Comparison of ENCODE assay signal across 8 mouse cellular contexts in the genomic region with DNA sequence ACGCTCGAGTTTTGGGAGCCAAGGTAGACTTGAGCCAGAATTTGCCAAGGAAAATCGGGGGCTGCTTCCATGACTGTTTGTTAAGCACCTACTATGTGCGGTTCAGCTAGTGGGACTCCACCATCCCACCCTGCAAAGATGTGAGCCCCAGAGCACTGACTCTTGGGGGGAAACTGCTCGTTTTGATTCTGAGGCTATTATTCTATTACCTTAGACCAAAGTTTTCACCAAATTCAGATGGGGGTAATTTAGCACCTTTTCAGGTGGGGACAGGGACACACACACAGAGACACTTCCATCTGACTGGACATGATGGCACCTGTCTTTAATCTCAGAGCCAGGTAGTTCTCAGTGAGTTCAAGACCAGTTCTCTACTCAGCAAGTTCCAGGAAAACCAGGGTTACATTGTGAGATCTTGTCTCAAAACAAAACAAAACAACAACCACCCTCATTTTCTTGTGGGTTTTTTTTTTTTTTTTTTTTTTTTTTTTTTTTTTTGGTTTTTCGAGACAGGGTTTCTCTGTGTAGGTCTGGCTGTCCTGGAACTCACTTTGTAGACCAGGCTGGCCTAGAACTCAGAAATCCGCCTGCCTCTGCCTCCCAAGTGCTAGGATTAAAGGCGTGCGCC. TPM values are rescaled to one million over a fixed set of nuclear protein-coding genes. Genes with fewer than 3 reads are reported as not detected.
DNase-seq lines count a peak whose midpoint lies in the region; ATAC-seq and TF ChIP-seq lines count a peak whose summit lies in the region.

No protein-coding gene starts in this region.

- 45% methylated on average over 9 of the region's 9 CpGs for WGBS in lung, embryonic 14.5 days
- 54% methylated on average over 8 of the region's 9 CpGs for WGBS in embryonic facial prominence, embryonic 15.5 days
- WGBS in intestine, postnatal 0 days: 54% methylated on average over 8 of the region's 9 CpGs
- WGBS in neural tube, embryonic 13.5 days: 47% methylated on average over 8 of the region's 9 CpGs

- no peak overlapping the region; the same call in 1 of the 2 replicates for H3K9ac ChIP-seq in lung, embryonic 14.5 days
- no peak overlapping the region for H3K9ac ChIP-seq in embryonic facial prominence, embryonic 15.5 days
- no peak overlapping the region for H3K9ac ChIP-seq in intestine, postnatal 0 days (ENCODE audit: low read depth, low read length)
- H3K9ac ChIP-seq in neural tube, embryonic 13.5 days: peak overlapping the region; percentile 86

- no peaks in the 10 kb centered on the region for H3K36me3 ChIP-seq in lung, embryonic 14.5 days (ENCODE audit: insufficient read depth)
- H3K36me3 ChIP-seq in embryonic facial prominence, embryonic 15.5 days: no peaks in the 10 kb centered on the region
- H3K36me3 ChIP-seq in intestine, postnatal 0 days (ENCODE audit: control insufficient read depth, insufficient read depth): no peaks in the 10 kb centered on the region
- H3K36me3 ChIP-seq in neural tube, embryonic 13.5 days: no peaks in the 10 kb centered on the region

- no peak for TF ChIP-seq CTCF in lung, embryonic 14.5 days (IDR thresholded peaks at IDR 0.05; ENCODE audit: low read depth)
- TF ChIP-seq CTCF in intestine, postnatal 0 days (IDR thresholded peaks at IDR 0.05; ENCODE audit: low read depth): no peak

- H3K4me2 ChIP-seq in lung, embryonic 14.5 days: peak overlapping the region; percentile 96
- peak overlapping the region; percentile 97 for H3K4me2 ChIP-seq in embryonic facial prominence, embryonic 15.5 days (replicated peaks)
- peak overlapping the region; percentile 97 for H3K4me2 ChIP-seq in intestine, postnatal 0 days (replicated peaks; ENCODE audit: low read depth)
- peak overlapping the region; percentile 87 for H3K4me2 ChIP-seq in neural tube, embryonic 13.5 days

- H3K4me1 ChIP-seq in lung, embryonic 14.5 days (ENCODE audit: insufficient read depth): no peaks in the 10 kb centered on the region
- peaks cover 10% of the 10 kb centered on the region for H3K4me1 ChIP-seq in embryonic facial prominence, embryonic 15.5 days
- H3K4me1 ChIP-seq in intestine, postnatal 0 days (replicated peaks; ENCODE audit: control insufficient read depth, insufficient read depth, low read length): no peaks in the 10 kb centered on the region
- peaks cover 8% of the 10 kb centered on the region; the same call in 1 of the 2 replicates for H3K4me1 ChIP-seq in neural tube, embryonic 13.5 days (replicated peaks)

- no peak overlapping the region for H3K27ac ChIP-seq in lung, embryonic 14.5 days (ENCODE audit: low read depth)
- H3K27ac ChIP-seq in embryonic facial prominence, embryonic 15.5 days (replicated peaks): no peak overlapping the region
- no peak overlapping the region for H3K27ac ChIP-seq in intestine, postnatal 0 days (ENCODE audit: low read depth, low read length)
- peak overlapping the region; percentile 81 for H3K27ac ChIP-seq in neural tube, embryonic 13.5 days (replicated peaks)

- H3K27me3 ChIP-seq in lung, embryonic 14.5 days (ENCODE audit: insufficient read depth, low read length): peaks cover 45% of the 10 kb centered on the region
- H3K27me3 ChIP-seq in embryonic facial prominence, embryonic 15.5 days: peaks cover 42% of the 10 kb centered on the region
- H3K27me3 ChIP-seq in intestine, postnatal 0 days (replicated peaks; ENCODE audit: control insufficient read depth, insufficient read depth, low read length): peaks cover 36% of the 10 kb centered on the region; the same call in 1 of the 2 replicates
- H3K27me3 ChIP-seq in neural tube, embryonic 13.5 days: peaks cover 43% of the 10 kb centered on the region

- no peaks in the 10 kb centered on the region for H3K9me3 ChIP-seq in lung, embryonic 14.5 days (ENCODE audit: low read depth, low read length)
- H3K9me3 ChIP-seq in embryonic facial prominence, embryonic 15.5 days (replicated peaks): no peaks in the 10 kb centered on the region
- no peaks in the 10 kb centered on the region for H3K9me3 ChIP-seq in intestine, postnatal 0 days (ENCODE audit: control insufficient read depth)
- no peaks in the 10 kb centered on the region for H3K9me3 ChIP-seq in neural tube, embryonic 13.5 days

- H3K4me3 ChIP-seq in lung, embryonic 14.5 days (ENCODE audit: low read depth, low read length): peak overlapping the region; percentile 59
- H3K4me3 ChIP-seq in embryonic facial prominence, embryonic 15.5 days (replicated peaks): peak overlapping the region; percentile 61
- peak overlapping the region; percentile 59 for H3K4me3 ChIP-seq in intestine, postnatal 0 days (ENCODE audit: low read depth, low read length)
- peak overlapping the region; percentile 73 for H3K4me3 ChIP-seq in neural tube, embryonic 13.5 days

- DNase-seq in lung, embryonic 14.5 days: no peak
- DNase-seq in lung, adult 18-20 months: no peak
- DNase-seq in spleen, adult 12 weeks (ENCODE audit: low spot score): no peak
- DNase-seq in urinary bladder, postnatal 14 days (ENCODE audit: low spot score): no peak
- DNase-seq in adrenal gland, postnatal 36 days: no peak

- no peak for ATAC-seq in lung, embryonic 14.5 days (ENCODE audit: insufficient read depth)
- ATAC-seq in embryonic facial prominence, embryonic 15.5 days (ENCODE audit: insufficient number of reproducible peaks, low FRiP score, low TSS enrichment, low read depth): no peak
- no peak for ATAC-seq in intestine, postnatal 0 days
- peak; percentile 20 for ATAC-seq in neural tube, embryonic 13.5 days (ENCODE audit: low read depth)

RNA-seq across cellular contexts. Expression of a gene that starts 0.4 kb away (rescaled TPM):
- 0.46 and 0.58 TPM in 2 replicates for polyA plus RNA-seq in lung, embryonic 14.5 days (2014; fragmentation: Nextera tagmentation; extraction: Ambion mirVana)
- 2.3 and 2.5 TPM in 2 replicates for polyA plus RNA-seq in embryonic facial prominence, embryonic 15.5 days (2015; fragmentation: Nextera tagmentation; extraction: Ambion mirVana)
- polyA plus RNA-seq in intestine, postnatal 0 days (2015; fragmentation: Nextera tagmentation; extraction: Ambion mirVana): 1.6 and 1.9 TPM in 2 replicates
- polyA plus RNA-seq in neural tube, embryonic 13.5 days (2015; fragmentation: Nextera tagmentation; extraction: Ambion mirVana): 4.8 and 5.3 TPM in 2 replicates
- 10 to 100 TPM in 1 of 2 experiments, 1 to 10 TPM in 1; 7.5 to 11.9 TPM for total RNA-seq in adrenal gland, postnatal 36 days (2021)

RNA-seq across cellular contexts. Expression of a gene that starts 21.9 kb away (rescaled TPM):
- 0.78 and 0.84 TPM in 2 replicates for polyA plus RNA-seq in lung, embryonic 14.5 days (2014; fragmentation: Nextera tagmentation; extraction: Ambion mirVana)
- 0.61 and 0.63 TPM in 2 replicates for polyA plus RNA-seq in embryonic facial prominence, embryonic 15.5 days (2015; fragmentation: Nextera tagmentation; extraction: Ambion mirVana)
- polyA plus RNA-seq in intestine, postnatal 0 days (2015; fragmentation: Nextera tagmentation; extraction: Ambion mirVana): 0.17 and 0.21 TPM in 2 replicates
- 0.82 and 0.85 TPM in 2 replicates for polyA plus RNA-seq in neural tube, embryonic 13.5 days (2015; fragmentation: Nextera tagmentation; extraction: Ambion mirVana)
- total RNA-seq in adrenal gland, postnatal 36 days (2021): 1 to 10 TPM in 1 of 2 experiments, under 1 TPM in 1; 0.82 to 1.0 TPM
